Mouse (Mus musculus) limb, embryonic 15.5 days (tissue): ENCODE results near the gene Ube2d1. TPM values are rescaled to one million over a fixed set of nuclear protein-coding genes. Genes with fewer than 3 reads are reported as not detected.

Source experiments
- ATAC-seq: fragments of 200-750 bp; cut with Nextera tagmentation; 2 replicates; pipeline ENCODE4 v1.8.0; 2017; ENCODE audit warnings: low read depth, moderate TSS enrichment; ENCODE audit not compliant: insufficient number of reproducible peaks, low FRiP score, low TSS enrichment
- H3K27ac ChIP-seq: fragments of 300-500 bp; sonication (generic); 2 replicates; pipeline ENCODE4 v1.5.1; 2015; ENCODE audit warnings: moderate library complexity, mild to moderate bottlenecking, inconsistent platforms
- H3K27me3 ChIP-seq: fragments of 300-500 bp; sonication (generic); 2 replicates; pipeline ENCODE4 v1.6.1; 2015; ENCODE audit warnings: inconsistent platforms
- H3K36me3 ChIP-seq: fragments of 300-500 bp; sonication (generic); 2 replicates; pipeline ENCODE4 v1.6.1; 2015; ENCODE audit warnings: inconsistent platforms
- H3K4me1 ChIP-seq: fragments of 300-500 bp; sonication (generic); 2 replicates; pipeline ENCODE4 v1.6.1; 2015; ENCODE audit warnings: inconsistent platforms
- H3K4me2 ChIP-seq: fragments of 300-500 bp; sonication (generic); 2 replicates; pipeline ENCODE4 v1.6.1; 2015; ENCODE audit warnings: mild to moderate bottlenecking, inconsistent platforms
- H3K4me3 ChIP-seq: fragments of 300-500 bp; sonication (generic); 2 replicates; pipeline ENCODE4 v1.5.1; 2015; ENCODE audit warnings: mild to moderate bottlenecking, inconsistent platforms
- H3K9ac ChIP-seq: fragments of 300-500 bp; sonication (generic); 2 replicates; pipeline ENCODE4 v1.6.1; 2015; ENCODE audit warnings: inconsistent platforms
- H3K9me3 ChIP-seq: fragments of 300-500 bp; sonication (generic); 2 replicates; pipeline ENCODE4 v1.6.1; 2016; ENCODE audit warnings: inconsistent platforms
- WGBS: fragments of 180-500 bp; shearing (Covaris S2); methylation state at CpG from one replicate; pipeline ENCODE4 v1.1.7; 2015; 5-methylcytosine and 5-hydroxymethylcytosine counted together
- polyA plus RNA-seq: library from polyadenylated mRNA; unstranded; fragments of >200 nt; fragmentation: Nextera tagmentation; extraction: Ambion mirVana; gene quantifications from 2 replicates; pipeline ENCODE4 v1.2.1, GENCODE M21; 2015

The Ube2d1 gene
- 52.2 and 58.6 TPM in 2 replicates for polyA plus RNA-seq

GRCm38 (mm10) chr10:71285126-71285580, at the start of gene Ube2d1:
Gene Ube2d1 (minus strand): TSS chr10:71285262.
- Histone ChIP-seq H3K4me3 (peak within 1 kb of the TSS; percentile 98), H3K9ac (peak within 1 kb of the TSS; percentile 89), H3K27me3 (peaks cover 5% of the 10 kb centered on the region; the same call in 1 of the 2 replicates), H3K4me2 (peak within 1 kb of the TSS; percentile 74), H3K27ac (peak within 1 kb of the TSS; percentile 68), H3K4me1 (peaks cover 16% of the 10 kb centered on the region; the same call in 1 of the 2 replicates), H3K9me3 (no peaks in the 10 kb centered on the region), H3K36me3 (0 out of 2 replicates have a peak, but pooled peaks cover 6% of the 10 kb centered on the region)
- WGBS: under 1% methylated on average over 48 of the region's 50 CpGs
- peak; percentile 94 for ATAC-seq

- H3K36me3 ChIP-seq: peaks cover 53% of the 10 kb centered on the region
- no peak for ATAC-seq
Measured at GRCm38 (mm10) chr10:71332859-71333258, 47.8 kb upstream of the Ube2d1 start.

GRCm38 (mm10) chr10:71332376-71332775, 47.3 kb upstream of the Ube2d1 start:
- ATAC-seq: no peak
- H3K4me3 ChIP-seq: no peak overlapping the region
- 87% methylated on average over 4 of the region's 4 CpGs for WGBS
- no peaks in the 10 kb centered on the region for H3K27me3 ChIP-seq
- H3K4me2 ChIP-seq: no peak overlapping the region
- no peaks in the 10 kb centered on the region for H3K4me1 ChIP-seq
- H3K27ac ChIP-seq: no peak overlapping the region
- peaks cover 53% of the 10 kb centered on the region for H3K36me3 ChIP-seq
- no peak overlapping the region for H3K9ac ChIP-seq
- H3K9me3 ChIP-seq: no peaks in the 10 kb centered on the region

More at GRCm38 (mm10) chr10:71332859-71333258, 47.8 kb upstream of the Ube2d1 start:
- Histone ChIP-seq H3K27ac (no peak overlapping the region), H3K4me1 (no peaks in the 10 kb centered on the region), H3K27me3 (no peaks in the 10 kb centered on the region), H3K4me2 (no peak overlapping the region), H3K9ac (no peak overlapping the region), H3K4me3 (no peak overlapping the region), H3K9me3 (no peaks in the 10 kb centered on the region)
- WGBS: 92% methylated on average over 9 of the region's 9 CpGs

GRCm38 (mm10) chr10:71331908-71332307, 46.8 kb upstream of the Ube2d1 start:
- Histone ChIP-seq H3K27ac (no peak overlapping the region), H3K27me3 (no peaks in the 10 kb centered on the region), H3K36me3 (peaks cover 53% of the 10 kb centered on the region), H3K4me1 (no peaks in the 10 kb centered on the region), H3K9me3 (no peaks in the 10 kb centered on the region), H3K4me3 (no peak overlapping the region), H3K9ac (no peak overlapping the region), H3K4me2 (no peak overlapping the region)
- no peak for ATAC-seq
- 93% methylated on average over 7 of the region's 7 CpGs for WGBS

GRCm38 (mm10) chr10:71330070-71330469, 45.0 kb upstream of the Ube2d1 start:
- Histone ChIP-seq H3K4me3 (no peak overlapping the region), H3K4me1 (no peaks in the 10 kb centered on the region), H3K36me3 (peaks cover 42% of the 10 kb centered on the region), H3K4me2 (no peak overlapping the region), H3K27ac (no peak overlapping the region), H3K27me3 (no peaks in the 10 kb centered on the region), H3K9ac (no peak overlapping the region), H3K9me3 (no peaks in the 10 kb centered on the region)
- ATAC-seq: no peak
- 92% methylated on average over 12 of the region's 12 CpGs for WGBS

- no peaks in the 10 kb centered on the region for H3K9me3 ChIP-seq
Measured at GRCm38 (mm10) chr10:71329295-71329694, 44.2 kb upstream of the Ube2d1 start.

GRCm38 (mm10) chr10:71328870-71329269, 43.8 kb upstream of the Ube2d1 start:
- no peaks in the 10 kb centered on the region for H3K9me3 ChIP-seq
- ATAC-seq: no peak
- 85% methylated on average over 5 of the region's 5 CpGs for WGBS
- H3K36me3 ChIP-seq: peaks cover 32% of the 10 kb centered on the region
- H3K27me3 ChIP-seq: no peaks in the 10 kb centered on the region
- H3K4me2 ChIP-seq: no peak overlapping the region
- no peaks in the 10 kb centered on the region for H3K4me1 ChIP-seq
- H3K9ac ChIP-seq: no peak overlapping the region
- H3K4me3 ChIP-seq: no peak overlapping the region
- no peak overlapping the region for H3K27ac ChIP-seq

More at GRCm38 (mm10) chr10:71329295-71329694, 44.2 kb upstream of the Ube2d1 start:
- no peak for ATAC-seq
- Histone ChIP-seq H3K9ac (no peak overlapping the region), H3K36me3 (peaks cover 36% of the 10 kb centered on the region), H3K4me3 (no peak overlapping the region), H3K27ac (no peak overlapping the region), H3K4me2 (no peak overlapping the region), H3K4me1 (no peaks in the 10 kb centered on the region), H3K27me3 (no peaks in the 10 kb centered on the region)
- WGBS: 80% methylated on average over 6 of the region's 6 CpGs

GRCm38 (mm10) chr10:71328382-71328781, 43.3 kb upstream of the Ube2d1 start:
- H3K27me3 ChIP-seq: no peaks in the 10 kb centered on the region
- H3K4me3 ChIP-seq: no peak overlapping the region
- peaks cover 27% of the 10 kb centered on the region for H3K36me3 ChIP-seq
- H3K4me1 ChIP-seq: no peaks in the 10 kb centered on the region
- no peak overlapping the region for H3K4me2 ChIP-seq
- ATAC-seq: no peak
- H3K9ac ChIP-seq: no peak overlapping the region
- WGBS: 90% methylated on average over 6 of the region's 6 CpGs
- no peak overlapping the region for H3K27ac ChIP-seq
- no peaks in the 10 kb centered on the region for H3K9me3 ChIP-seq

- ATAC-seq: no peak
- H3K27me3 ChIP-seq: no peaks in the 10 kb centered on the region
- no peak overlapping the region for H3K4me3 ChIP-seq
- H3K4me1 ChIP-seq: no peaks in the 10 kb centered on the region
- H3K36me3 ChIP-seq: peaks cover 24% of the 10 kb centered on the region
- 80% methylated on average over 10 of the region's 10 CpGs for WGBS
- no peaks in the 10 kb centered on the region for H3K9me3 ChIP-seq
- no peak overlapping the region for H3K27ac ChIP-seq
- H3K9ac ChIP-seq: no peak overlapping the region
- no peak overlapping the region for H3K4me2 ChIP-seq
Measured at GRCm38 (mm10) chr10:71327386-71327785, 42.3 kb upstream of the Ube2d1 start.

GRCm38 (mm10) chr10:71326789-71327188, 41.7 kb upstream of the Ube2d1 start:
- Histone ChIP-seq H3K9me3 (no peaks in the 10 kb centered on the region), H3K36me3 (peaks cover 19% of the 10 kb centered on the region), H3K4me2 (no peak overlapping the region), H3K9ac (no peak overlapping the region), H3K27me3 (no peaks in the 10 kb centered on the region), H3K4me3 (no peak overlapping the region), H3K27ac (no peak overlapping the region), H3K4me1 (no peaks in the 10 kb centered on the region)
- WGBS: 10% methylated on average over 7 of the region's 7 CpGs
- ATAC-seq: no peak

- Histone ChIP-seq H3K4me1 (no peaks in the 10 kb centered on the region), H3K9ac (no peak overlapping the region), H3K27me3 (no peaks in the 10 kb centered on the region), H3K4me2 (no peak overlapping the region), H3K9me3 (no peaks in the 10 kb centered on the region), H3K36me3 (peaks cover 19% of the 10 kb centered on the region), H3K27ac (no peak overlapping the region), H3K4me3 (no peak overlapping the region)
- WGBS: 64% methylated on average over 7 of the region's 7 CpGs
- no peak for ATAC-seq
Measured at GRCm38 (mm10) chr10:71326123-71326522, 41.1 kb upstream of the Ube2d1 start.

- Histone ChIP-seq H3K27me3 (no peaks in the 10 kb centered on the region), H3K36me3 (no peaks in the 10 kb centered on the region), H3K4me3 (no peak overlapping the region), H3K27ac (no peak overlapping the region), H3K4me2 (no peak overlapping the region), H3K4me1 (no peaks in the 10 kb centered on the region), H3K9me3 (no peaks in the 10 kb centered on the region), H3K9ac (no peak overlapping the region)
- WGBS: 71% methylated on average over 8 of the region's 8 CpGs
- no peak for ATAC-seq
Measured at GRCm38 (mm10) chr10:71323669-71324068, 38.6 kb upstream of the Ube2d1 start.

GRCm38 (mm10) chr10:71316497-71316896, 31.4 kb upstream of the Ube2d1 start:
- Histone ChIP-seq H3K27ac (no peak overlapping the region), H3K36me3 (no peaks in the 10 kb centered on the region), H3K4me2 (no peak overlapping the region), H3K9ac (no peak overlapping the region), H3K9me3 (no peaks in the 10 kb centered on the region), H3K4me1 (no peaks in the 10 kb centered on the region), H3K4me3 (no peak overlapping the region), H3K27me3 (no peaks in the 10 kb centered on the region)
- ATAC-seq: no peak
- 71% methylated on average over 7 of the region's 7 CpGs for WGBS
